Mouse (Mus musculus): ENCODE measurements around the gene Snph. TPM values are rescaled to one million over a fixed set of nuclear protein-coding genes. Genes with fewer than 3 reads are reported as not detected.

Gene Snph
- 0.43 TPM for polyA plus RNA-seq (2017; shearing (Covaris generic))

DNA sequence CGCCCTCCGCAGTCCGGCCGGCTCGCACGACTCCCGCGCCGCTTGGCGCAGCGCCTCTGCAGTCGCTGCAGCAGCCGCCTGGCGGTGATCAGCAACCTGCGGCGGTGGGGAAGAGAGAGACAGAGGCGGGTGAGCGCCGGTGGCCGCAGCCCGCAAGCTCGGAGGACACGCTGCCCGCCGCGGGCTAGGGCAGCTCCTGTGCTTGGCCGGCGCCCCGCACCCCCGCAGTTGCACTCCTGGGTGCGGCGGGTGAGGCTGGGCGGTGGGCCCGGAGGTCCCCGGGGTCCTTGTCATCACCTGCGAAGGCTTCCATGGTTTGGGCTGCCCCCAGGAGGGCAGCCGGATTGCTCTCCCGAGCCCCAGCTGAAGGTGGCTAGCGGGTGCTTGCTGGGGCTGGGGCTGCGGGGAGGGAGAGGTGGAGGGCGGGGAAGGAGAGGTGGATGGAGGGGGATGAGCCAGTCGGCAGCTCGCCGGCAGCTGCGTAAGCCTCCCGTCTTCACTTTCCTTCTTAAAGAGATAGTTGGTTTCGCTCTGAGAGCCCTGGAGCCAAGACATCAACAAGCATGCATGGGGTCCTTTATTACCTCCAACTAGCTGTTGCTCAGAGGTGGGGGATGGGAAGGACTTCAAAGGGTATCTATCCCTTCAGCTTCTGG is at the start of gene Snph:
Gene Snph (minus strand): TSS at position 435 of the 656 bp plus-strand sequence.

DNA sequence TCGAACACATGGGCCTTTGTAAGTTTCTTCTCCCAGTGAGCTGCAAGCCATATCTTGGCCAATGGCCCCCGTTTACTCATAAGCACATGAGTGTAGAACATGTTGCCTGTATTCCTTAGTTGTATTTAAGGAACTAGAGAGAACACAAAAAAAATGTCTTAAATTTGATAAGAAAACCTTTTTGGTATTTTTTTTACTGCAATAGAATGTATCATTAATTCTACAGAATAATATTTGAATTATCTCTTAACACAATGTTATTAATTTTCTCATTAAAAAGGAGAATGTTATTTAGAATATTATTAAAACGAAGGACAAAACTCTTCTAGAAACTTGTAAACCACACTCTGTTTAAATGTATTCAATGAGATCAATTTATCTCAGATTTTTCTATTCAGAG is 36.0 kb upstream of the Snph start, which contains the start of gene Rad21l:
Gene Rad21l (minus strand): TSS at position 101 of the 400 bp plus-strand sequence.

DNA sequence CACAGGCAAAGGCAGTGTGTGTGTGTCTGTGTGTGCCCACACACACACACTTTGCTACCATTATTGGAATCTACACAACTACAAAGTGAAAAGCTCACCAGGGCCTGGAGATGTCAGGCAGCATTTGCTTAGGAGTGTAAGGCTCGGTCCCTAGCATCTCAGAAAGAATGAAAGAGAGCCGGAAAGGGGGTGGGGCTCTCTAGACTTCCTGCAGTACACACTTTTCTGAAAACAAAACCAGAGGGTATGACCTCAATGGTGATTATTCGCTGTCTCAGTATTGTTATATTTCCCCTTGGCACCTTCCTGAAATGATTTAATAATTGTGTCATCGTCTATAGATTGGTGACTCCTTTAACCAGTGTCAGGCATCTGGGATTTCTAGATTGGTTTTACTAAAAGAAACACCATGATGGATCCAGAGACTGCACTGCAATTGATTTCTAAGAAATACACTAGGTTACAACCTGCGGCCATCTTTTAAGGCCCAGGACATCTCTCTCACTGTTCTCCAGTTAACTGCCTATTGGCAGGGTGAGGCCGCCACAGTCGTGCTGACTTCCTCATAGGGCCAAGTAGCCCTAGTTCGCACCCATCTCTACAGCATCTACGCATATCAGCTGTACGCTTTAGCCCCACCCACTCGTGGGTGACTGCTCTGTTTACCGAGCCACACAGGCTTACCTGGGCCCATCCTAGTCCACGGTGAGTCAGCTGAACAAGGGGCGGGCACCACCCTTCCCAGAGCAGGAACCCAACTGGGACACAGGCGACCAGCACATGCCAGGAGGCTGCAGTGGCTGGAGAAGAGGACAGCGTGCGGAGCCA is 60.3 kb downstream of the Snph start, which contains the start of gene Sdcbp2:
Gene Sdcbp2 (plus strand): TSS at position 750 of the 828 bp plus-strand sequence.

DNA sequence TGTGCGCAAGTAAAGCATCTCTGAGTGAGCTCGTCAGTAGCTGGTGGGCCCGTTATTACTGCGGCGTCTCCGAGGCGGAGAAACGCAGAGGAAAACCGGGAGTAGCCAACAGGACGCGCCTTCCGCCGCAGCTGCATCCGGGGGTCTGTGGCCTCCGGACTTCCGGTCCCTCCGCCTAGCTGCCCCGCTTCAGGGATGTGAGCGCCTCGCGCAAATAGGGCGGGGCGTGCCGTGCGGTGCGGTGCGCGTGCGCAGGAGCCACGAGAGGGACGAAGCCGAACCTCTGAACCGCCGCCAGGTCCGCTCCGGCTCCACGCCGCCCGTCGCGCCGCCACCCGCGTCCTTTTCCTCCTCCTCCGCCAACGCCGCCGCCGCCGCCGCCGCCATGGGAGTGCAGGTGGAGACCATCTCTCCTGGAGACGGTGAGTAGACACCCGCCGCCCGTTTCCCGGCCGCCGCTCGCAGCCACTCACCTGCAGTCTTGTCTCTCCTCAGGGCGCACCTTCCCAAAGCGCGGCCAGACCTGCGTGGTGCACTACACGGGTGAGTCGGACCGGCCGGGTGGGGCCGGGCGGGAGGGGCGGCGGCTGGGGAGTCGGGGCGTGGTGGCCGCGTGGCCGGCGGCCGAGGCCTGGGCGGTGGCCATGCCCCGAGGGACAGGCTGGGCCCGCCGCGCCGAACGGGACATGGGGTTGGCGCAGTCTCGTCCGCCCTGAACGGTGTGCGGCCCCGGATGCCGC is 89.9 kb downstream of the Snph start, which contains the start of gene Fkbp1a:
Gene Fkbp1a (plus strand): TSS at position 161 of the 740 bp plus-strand sequence.

Other genes with a start within 250 kb of the Snph start
- 0.27 TPM for gene 4921509C19Rik, start 156.4 kb downstream of the Snph start, polyA plus RNA-seq (2017; shearing (Covaris generic))
- 116 TPM for gene Nsfl1c, start 138.4 kb downstream of the Snph start, polyA plus RNA-seq (2017; shearing (Covaris generic))
- gene Fkbp1a, start 90.1 kb downstream of the Snph start, polyA plus RNA-seq (2017; shearing (Covaris generic)), result 293 TPM
- 119 TPM for gene Sdcbp2, start 60.0 kb downstream of the Snph start, polyA plus RNA-seq (2017; shearing (Covaris generic))
- not detected for gene Rad21l, start 35.9 kb upstream of the Snph start, polyA plus RNA-seq (2017; shearing (Covaris generic))
- gene Tmem74b, start 69.4 kb upstream of the Snph start, polyA plus RNA-seq (2017; shearing (Covaris generic)), result not detected
- gene Psmf1, start 111.6 kb upstream of the Snph start, polyA plus RNA-seq (2017; shearing (Covaris generic)), result 52.7 TPM
- not detected for gene Rspo4, start 210.3 kb upstream of the Snph start, polyA plus RNA-seq (2017; shearing (Covaris generic))